Mouse (Mus musculus) gastrocnemius, adult 18-20 months (tissue): ENCODE measurements around the gene Hcls1. TPM values are rescaled to one million over a fixed set of nuclear protein-coding genes. Genes with fewer than 3 reads are reported as not detected.

Experiments
- DNase-seq: peaks from one replicate; pipeline ENCODE4 v3.0.0; 2021; ENCODE audit warnings: low spot score
- long read RNA-seq, 2 experiments: library from polyadenylated mRNA; stranded (forward); transcript quantifications; one replicate each; pipeline ENCODE4 v2.0.0; 2021
- total RNA-seq, 2 experiments: library from RNA; stranded (reverse); gene quantifications; 2 replicates each; pipeline ENCODE4 v1.2.3; 2021

The Hcls1 gene
- 1 to 10 TPM; 2.0 to 2.1 TPM for total RNA-seq
- long read RNA-seq, experiment 1: 0 reads
- long read RNA-seq, experiment 2: 0 reads

DNA sequence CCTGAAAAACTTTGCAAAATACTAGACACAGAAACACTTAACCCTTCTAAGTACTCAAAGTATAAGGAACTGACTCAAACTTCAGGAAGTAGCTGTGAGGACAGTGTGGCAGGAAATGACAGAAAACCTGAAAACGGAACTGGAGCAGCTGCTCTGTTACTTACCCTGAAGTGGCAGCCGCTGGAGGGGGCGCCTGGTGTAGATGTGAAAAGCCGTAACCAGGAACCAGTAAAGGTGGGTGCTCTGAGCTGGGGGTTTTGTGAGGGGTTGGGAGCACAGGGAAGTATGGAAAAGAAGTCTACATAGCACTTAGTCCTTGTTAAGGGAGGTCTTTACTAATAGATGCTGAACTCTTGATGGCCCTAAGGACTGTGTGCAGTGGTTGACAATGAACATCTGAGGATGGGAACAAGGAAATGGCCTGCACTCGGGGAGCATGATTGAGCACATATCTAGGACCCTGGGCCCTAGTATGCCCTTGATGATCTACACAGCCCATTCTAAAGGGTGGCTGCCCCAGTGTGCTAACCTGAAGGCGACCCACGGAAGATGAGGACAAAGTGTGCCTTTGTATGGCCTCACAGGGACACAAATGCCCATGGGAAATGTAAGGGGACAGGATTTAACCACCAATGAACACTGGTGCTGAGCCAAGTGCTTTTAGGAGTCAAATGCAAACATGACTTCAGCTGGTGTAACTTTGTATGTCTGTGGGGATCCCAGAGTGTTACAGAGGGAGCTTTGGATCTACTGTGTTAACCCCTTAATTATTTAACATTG, at the start of gene Hcls1:
Gene Hcls1, plus strand, starts transcription at position 143 of the 780 bp plus-strand sequence.
- no peak for DNase-seq

DNA sequence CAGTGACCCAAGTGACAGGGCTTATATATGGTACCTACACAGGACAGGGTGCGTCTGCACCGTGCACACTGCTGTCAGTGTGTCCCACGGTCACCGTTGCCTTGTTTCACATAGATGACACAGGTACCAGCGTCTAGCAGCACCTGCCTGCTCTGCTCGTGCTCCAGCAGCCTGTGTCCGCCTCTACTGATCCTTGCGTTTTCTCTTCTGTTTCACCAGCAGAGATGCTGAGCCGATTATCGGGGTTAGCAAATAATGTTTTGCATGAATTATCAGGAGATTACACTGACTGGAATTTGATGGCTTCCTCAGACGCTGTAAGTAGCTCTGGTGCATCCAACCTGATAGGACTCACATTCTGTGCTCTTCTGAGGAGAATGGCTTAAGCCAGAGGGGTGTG, 48.9 kb upstream of the Hcls1 start:
- no peak for DNase-seq

DNA sequence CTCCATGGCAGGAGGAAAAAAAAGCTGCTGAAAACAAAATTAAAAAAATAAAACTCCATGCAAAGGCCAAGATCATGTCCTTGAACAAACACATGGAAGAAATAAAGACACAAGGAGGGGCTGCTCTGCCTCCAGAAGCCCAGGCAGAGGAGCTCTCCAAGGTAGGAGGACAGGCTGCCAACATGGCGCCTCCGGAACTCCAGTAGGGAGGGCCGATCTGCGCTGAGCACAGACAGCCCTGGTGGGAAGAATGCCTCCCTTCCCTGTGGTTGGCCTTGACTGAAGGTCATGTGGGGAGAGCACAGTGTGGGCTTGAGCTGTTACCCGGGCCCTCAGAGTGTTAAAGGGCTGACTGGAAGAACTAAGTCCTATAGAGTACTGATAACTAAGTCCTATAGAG, 47.2 kb upstream of the Hcls1 start:
- DNase-seq: no peak

DNA sequence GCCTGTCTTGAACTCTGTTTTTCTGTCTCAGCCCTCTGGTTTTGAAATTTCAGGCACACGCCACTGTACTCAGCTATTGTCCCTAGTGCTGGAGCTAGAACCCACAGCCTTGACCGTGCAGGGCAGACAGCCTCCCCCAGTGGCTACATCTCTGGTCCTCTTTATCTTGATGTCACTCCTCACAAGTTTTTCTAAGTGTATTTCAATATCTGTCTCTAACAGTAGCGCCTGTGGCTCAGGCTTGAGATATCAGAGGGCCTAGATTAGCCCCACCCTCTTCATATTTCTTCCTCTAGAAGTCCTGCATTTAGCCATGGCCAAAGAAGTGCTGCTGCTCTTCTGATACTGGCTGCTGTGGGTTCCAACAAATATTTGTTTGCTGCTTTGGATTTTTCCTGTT, 44.2 kb upstream of the Hcls1 start:
- no peak for DNase-seq

DNA sequence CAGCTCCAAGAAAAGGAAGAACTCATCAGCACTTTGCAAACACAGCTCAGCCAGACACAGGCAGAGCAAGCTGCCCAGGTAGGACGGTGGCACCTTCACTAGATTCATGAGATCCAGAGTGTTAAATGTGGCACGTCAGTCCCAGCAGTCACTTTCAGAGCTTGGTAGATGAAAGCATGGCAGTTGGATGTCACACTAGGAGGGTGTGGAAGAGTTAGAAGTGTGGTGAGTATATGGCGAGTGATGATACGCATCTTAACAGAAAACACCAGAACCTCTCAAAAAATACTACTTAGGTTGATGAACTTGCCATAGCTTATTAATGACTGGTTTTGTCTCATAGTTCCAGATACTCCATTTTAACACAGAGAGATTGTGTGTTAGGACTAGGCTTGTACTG, 43.4 kb upstream of the Hcls1 start:
- DNase-seq: no peak

DNA sequence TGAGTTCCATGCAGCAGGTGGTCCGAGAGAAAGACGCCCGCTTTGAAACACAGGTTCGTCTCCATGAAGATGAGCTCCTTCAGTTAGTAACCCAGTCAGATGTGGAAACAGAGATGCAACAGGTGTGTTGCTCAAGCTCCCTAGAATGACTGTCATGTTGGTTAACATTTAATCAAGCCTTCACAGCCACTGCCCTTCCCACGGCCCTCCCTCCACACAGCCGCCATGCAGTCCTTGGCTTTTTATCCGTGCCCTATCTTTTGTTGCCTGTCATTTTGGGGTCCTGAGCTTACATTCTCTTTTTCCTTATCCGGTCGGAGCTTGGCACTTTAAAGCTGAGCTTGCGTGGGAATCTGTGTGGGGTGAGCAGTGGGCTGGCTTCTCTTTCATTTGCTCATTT, 41.5 kb upstream of the Hcls1 start:
- no peak for DNase-seq

DNA sequence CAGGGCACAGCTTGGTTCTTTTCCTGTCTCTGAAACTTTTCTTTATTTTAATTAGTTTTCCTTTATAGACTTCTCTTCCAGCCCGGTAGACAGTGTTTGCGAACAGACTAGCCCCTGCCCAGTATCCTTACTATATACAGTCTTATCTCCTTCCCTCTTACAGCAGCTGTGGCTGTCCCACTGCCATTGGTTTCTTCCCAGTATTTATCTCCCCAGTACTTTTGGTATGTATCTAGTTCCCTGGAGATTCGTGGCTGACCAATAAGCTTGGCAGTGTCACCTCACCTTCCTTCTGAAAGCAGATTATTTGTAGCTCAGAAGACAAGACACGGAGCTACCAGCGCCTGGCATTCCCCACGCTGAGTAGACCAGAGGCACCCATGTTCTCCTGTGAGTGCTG, 38.1 kb upstream of the Hcls1 start:
- no peak for DNase-seq

DNA sequence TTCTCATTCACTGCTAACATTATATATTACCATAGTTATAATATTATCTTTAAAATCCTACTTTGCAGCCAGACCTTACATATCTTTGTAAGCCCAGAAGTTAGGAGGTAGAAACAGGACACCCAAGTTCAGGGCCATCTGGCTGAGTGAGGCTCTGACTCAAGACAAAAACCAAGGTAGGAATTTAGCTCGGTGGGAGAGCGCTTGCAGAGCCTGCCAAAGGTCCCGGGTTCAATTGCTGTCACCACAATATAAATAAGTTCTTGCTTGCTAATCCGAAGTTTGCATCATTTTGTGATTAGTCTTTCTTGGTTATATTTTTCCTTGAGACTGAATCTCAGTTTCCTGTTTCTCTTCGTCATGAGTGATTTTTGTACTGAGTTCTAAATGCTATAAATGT, 31.6 kb upstream of the Hcls1 start:
- no peak for DNase-seq

DNA sequence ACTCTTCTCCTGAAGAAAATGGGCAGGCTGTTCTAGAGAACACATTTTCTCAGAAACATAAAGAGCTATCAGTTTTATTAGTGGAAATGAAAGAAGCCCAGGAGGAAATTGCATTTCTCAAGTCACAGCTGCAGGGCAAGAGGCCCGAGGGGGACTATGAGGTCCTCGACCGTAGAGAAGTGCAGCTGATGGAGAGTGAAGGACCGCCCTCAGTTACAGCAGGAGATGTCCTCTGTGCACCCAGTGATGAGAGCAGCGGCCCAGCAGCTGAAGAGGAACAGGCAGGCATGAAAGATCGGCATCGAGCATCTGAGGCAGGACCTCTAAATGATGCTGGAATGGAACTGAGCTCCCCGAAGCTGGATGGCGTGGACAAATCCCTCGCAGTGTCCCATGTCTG, 22.9 kb upstream of the Hcls1 start:
- DNase-seq: no peak

DNA sequence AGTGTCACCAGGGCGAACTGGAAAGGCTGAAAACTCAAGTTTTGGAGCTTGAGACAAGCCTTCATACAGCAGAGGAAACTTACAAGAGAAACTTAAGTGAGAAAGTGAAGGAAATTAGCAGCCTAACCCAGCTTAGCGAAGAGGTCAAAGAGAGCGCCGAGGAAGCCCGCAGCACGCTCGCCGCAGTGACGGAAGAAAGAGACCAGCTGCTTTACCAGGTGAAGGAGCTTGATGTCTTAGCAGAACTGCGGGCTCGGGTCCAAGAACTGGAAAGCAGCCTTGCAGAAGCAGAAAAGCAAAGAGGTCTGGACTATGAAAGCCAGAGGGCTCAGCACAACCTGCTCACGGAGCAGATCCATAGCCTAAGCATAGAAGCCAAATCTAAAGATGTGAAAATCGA, 22.5 kb upstream of the Hcls1 start:
- DNase-seq: no peak

DNA sequence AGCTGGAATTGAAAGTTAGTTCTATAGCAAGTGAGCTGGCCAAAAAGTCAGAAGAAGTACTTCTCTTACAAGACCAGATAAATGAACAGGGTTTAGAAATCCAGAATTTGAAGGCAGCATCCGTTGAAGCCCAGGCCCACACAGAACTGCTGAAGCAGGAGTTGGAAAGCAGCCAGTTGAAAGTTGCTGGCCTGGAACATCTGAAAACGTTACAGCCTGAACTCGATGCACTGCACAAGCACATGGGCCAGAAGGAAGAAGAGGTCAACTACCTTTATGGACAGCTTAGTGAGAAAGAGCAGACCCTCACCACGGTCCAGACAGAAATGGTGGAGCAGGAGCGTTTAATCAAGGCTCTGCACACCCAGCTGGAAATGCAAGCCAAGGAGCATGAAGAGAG, 20.6 kb upstream of the Hcls1 start:
- no peak for DNase-seq

DNA sequence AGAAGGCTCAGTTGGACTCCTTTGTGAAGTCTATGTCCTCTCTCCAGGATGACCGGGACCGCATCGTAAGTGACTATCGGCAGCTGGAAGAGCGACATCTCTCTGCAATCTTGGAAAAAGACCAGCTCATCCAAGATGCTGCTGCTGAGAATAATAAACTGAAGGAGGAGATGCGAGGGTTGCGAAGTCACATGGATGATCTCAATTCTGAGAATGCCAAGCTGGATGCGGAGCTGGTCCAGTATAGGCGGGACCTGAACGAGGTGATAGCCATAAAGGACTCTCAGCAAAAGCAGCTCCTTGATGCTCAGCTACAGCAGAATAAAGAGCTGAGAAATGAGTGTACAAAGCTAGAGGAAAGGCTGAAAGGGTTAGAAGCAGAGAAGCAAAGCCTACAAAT, 16.3 kb upstream of the Hcls1 start:
- DNase-seq: no peak

DNA sequence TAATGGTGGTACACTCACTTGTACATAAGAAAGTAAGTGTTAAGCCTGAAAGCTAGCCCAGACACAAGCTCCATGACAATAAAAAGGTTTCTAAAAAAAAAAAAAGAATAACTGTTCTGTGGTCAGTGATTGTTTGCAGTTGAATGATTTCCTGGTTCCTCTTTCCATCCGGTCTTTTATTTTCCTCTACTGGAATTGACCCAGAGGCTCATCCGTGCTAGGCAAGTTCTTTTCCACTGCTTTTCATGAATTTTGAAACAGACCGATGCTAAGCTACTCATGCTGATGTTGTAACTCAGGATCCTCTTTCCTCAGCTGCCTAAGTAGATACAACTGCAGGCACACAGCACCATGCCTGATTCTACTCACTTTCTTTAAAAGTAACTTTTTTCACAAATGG, 14.4 kb upstream of the Hcls1 start:
- no peak for DNase-seq

DNA sequence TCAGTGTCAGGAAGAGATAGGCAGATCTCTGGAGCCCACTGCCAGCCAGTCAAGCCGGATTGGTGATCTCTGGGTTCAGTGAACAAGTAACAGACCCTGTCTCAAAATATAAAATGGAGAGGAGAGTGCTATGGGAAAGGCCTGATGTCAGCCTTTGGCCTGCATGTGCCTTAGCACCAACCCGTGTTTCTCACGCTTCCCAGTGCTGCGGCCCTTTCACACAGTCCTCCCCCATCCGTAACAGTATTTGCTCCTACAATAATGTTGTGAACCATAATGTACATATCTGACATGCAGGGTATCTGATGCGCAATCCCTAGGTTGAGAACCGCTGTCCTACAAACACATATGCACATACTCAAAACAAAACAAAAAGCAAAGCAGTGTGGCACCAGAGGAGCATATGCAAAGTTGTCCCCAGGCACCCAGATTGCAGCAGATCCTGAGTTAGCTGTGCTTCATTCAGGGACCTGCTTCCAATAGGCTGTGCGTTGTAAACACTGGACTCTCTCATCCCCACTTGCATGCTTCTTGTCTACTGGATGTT, 13.6 kb upstream of the Hcls1 start:
- no peak for DNase-seq

DNA sequence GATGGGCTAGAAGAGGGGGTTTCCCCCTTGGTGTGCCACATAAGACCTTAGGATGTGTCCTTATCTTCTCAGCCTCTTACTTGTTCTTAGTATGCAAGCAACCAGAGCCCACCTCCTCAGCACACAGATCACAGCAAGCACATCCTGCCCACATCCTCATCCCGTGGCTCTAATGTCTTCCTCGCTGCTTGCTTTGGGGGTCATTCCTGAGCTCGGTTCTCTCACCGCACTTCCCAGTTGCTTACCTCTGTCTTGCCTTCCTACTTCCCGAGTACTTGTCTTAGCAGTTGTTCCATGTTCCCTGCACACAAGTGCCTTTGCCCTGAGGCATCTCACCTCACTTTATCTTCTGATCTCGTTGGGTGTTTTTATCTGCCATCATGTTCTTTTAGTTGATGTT, 12.8 kb upstream of the Hcls1 start:
- DNase-seq: no peak

DNA sequence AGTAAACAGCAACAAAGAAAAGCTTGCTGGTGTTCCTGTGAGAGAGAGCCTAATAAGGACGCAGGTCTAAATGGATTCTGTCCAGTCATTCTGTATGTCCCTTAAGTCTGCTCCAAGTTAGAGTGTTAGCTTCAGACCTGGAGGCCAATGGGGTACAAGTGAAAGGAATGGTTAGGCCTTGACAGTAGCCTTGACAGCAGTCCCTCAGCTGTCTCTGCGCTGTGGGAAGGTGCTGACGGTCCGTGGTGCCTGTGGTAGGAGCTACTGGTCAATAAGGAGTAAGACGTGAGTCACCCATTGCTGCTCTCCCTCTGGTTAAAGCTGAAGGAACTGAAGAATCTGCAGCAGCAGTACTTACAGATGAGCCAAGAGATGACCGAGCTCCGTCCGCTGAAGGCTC, 10.5 kb upstream of the Hcls1 start:
- DNase-seq: no peak

DNA sequence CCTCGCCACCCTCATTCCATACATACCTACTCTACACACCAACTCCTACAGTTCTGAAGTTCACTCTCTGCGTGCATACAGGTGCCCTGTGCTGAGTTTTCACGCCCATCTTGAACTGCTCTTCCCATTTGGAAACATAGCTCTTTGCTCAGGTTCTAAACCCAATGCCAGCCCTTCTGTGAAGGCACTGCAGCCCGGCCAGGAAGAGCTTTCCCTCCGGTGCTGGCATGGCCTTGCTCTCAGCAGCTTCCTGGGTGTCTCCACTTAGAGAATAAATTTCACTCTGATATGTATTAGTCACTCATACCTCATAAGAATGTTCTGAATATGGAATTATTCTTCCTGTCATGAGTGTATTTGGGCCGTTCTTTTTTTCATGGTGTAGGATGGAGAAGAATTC, 9.4 kb upstream of the Hcls1 start:
- no peak for DNase-seq

DNA sequence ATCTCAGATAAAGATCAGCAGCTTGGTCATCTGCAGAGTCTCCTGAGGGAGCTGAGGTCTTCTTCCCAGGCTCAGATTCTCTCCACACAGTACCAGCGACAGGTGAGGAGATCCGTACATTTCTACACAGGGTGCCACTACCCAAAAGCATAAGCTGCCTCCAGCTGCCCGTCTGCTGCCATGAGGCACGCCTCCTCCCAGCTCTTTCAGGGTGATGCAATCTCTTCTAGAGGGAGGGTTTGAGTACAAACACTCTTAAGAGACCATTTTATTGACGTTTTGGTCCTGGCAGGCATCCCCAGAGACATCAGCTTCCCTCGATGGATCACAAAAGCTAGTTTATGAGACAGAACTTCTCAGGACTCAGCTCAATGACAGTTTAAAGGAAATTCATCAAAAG, 9.0 kb upstream of the Hcls1 start:
- no peak for DNase-seq

DNA sequence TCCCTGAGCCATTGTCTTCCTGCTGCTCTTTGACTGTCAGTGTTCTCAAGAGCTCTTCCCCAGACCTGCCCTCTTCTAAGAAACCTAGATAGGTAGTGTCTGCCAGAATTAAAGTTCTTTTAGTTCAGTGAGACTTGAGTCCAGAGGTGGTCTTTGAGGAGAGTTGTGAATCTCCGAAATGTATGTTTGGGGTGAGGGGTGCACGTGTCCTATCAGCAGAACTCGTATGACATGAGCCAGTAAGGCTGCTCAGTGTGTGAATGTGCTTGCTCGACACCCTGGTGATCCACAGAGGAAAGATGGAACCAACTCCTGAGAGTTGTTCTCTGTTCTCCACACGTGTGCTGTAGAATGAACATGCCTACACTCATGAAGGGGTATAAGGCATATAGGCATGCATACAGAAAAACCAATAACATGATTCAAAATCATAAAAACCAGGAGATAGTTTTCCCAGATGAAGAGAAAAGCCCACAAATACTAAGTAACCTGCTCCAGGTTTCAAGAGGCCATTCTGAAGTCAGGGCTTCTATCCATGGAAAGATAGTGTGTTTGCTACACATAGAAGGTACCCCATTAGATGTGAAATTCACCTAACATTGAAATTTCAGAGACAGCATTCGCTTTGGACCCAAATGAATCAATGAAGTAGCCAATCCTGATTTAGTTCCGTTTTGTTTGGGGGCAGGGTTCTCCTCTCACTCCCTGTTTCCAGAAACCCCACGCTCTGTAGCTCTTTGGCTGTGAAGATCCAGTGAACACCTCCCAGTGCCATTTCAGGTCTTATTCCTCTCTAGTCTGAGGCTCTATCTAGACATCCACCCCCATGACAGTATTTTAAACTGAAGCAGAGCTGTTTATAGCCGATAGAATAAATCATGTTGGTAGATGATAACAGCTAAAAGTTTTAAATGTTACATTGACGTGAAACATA, 8.0 kb upstream of the Hcls1 start:
- no peak for DNase-seq

DNA sequence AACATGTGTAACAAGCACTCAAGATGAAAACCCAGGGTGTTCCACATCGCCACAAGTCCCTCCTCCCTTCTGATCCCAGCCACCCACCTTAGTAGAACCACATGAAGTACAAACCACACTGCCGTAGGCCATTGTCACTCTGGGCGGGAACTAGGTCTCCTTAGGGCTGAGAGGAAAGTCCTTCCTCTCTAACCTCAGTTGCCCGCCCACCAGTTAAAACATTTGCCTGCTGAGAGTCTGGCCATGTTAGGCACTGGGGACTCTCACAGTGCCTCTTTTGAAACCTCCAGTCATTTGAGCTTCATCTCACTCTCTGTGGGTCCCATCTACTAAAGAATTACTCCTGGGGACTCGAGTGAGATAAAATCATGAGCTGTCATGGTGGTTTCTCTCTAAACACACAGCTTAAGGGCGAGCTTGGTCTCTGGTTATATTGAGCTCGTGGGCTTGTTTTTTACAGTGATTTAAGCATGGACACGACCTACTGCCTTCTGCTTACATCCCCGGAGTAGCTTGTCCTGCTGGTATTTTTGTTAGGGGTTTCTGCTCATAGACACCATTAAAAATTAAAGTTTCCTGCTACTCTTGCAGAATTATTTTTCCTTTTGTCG, 7.2 kb upstream of the Hcls1 start:
- no peak for DNase-seq

DNA sequence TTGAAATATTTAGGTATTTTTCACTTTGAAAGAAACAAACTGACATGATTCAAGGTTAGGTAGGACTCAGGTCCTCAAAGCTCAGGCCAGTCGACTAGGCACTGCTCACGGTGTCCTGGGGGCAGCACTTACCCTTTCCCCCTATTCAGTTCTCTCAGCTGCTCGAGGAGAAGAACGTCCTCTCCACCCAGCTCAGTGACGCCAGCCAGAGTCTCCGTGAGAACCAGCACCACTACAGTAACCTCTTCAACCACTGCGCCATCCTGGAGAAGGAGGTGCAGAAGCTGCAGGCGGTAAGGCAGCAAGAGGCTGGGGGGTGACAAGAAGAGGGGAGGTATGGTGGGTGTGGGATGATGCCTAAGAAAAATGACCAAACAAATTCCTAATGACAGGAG, 6.7 kb upstream of the Hcls1 start:
- no peak for DNase-seq

DNA sequence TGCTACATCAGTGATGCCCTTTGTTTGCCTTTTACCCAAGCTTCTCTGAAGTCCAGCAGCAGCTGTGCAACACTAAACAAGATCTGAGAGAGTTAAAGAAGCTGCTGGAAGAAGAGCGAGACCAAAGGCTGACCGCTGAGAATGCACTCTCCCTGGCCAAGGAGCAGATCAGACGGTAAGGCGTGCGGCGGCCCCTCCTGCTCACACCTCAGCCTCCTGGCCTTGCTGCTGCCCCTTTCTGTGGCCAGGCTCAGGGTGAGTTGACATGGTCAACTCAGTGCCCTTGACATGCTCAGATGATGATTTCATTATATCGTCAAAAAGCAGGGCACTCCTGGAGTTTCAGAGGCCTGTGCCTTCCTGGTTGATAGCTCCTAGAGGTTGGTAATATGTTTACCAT, 5.6 kb upstream of the Hcls1 start:
- no peak for DNase-seq
